Mouse (Mus musculus) MEL (cell line): ENCODE data around the gene B3gat1.

Experiments
- BHLHE40 ChIP-seq: IDR thresholded peaks from 2 replicates; pipeline ENCODE4 v1.6.1; 2012; ENCODE audit warnings: low read depth, mild to moderate bottlenecking, inconsistent platforms, low read length, improper control_type of control experiment, borderline replicate concordance
- MEF2A ChIP-seq: IDR thresholded peaks from 2 replicates; pipeline ENCODE4 v1.6.1; 2014; ENCODE audit warnings: low read depth, mild to moderate bottlenecking, inconsistent platforms, low read length, improper control_type of control experiment; ENCODE audit not compliant: poor library complexity, insufficient replicate concordance, severe bottlenecking; ENCODE audit errors: extremely low read depth
- MXI1 ChIP-seq: IDR thresholded peaks from 2 replicates; pipeline ENCODE4 v1.6.1; 2011; ENCODE audit warnings: mild to moderate bottlenecking, low read depth, low read length, improper control_type of control experiment
- NRF1 ChIP-seq: IDR thresholded peaks from 2 replicates; pipeline ENCODE4 v1.6.1; 2014; ENCODE audit warnings: low read depth, mild to moderate bottlenecking, inconsistent platforms, low read length, improper control_type of control experiment, moderate library complexity; ENCODE audit not compliant: poor library complexity, insufficient read depth, severe bottlenecking
- POLR2A ChIP-seq, 2 experiments: IDR thresholded peaks; 2 replicates each; pipeline ENCODE4 v1.6.1; 2011 to 2012; ENCODE audit warnings: low read length in 2 of 2, mild to moderate bottlenecking in 2 of 2, control low read depth in 1 of 2, improper control_type of control experiment in 1 of 2, low read depth in 1 of 2, moderate library complexity in 1 of 2; ENCODE audit not compliant: control insufficient read depth in 1 of 2, insufficient read depth in 1 of 2, poor library complexity in 1 of 2

DNA sequence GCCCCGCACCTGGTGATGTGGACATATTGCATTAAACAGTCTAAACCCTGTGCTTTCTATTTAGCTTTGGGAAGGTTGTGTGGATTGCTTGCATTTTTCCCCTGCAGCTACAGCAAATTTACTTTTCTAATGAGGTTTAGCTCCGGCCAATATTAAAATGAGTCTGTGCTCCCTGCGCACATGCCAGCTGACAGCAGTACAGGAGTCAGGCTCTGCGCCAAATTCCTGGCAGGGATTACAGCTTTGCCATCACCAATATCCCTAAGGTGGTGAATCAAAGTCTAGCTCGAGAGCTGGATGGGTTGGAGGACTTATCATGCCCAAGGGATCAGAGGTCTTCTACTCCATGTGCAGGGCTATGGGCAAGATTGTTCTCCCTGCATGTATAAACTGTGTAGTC is 3.6 kb downstream of the B3gat1 start:
- TF ChIP-seq MEF2A (no peak), NRF1 (no peak), BHLHE40 (no peak), MXI1 (no peak), POLR2A (IDR thresholded peaks at IDR 0.05; ENCODE audit: control insufficient read depth in 1 of 2, insufficient read depth in 1 of 2, low read depth in 1 of 2, low read length in 2 of 2, poor library complexity in 1 of 2) (no peak)
